Mouse (Mus musculus) liver, embryonic 16.5 days (tissue): ENCODE results near the gene Hpdl. TPM values are rescaled to one million over a fixed set of nuclear protein-coding genes. Genes with fewer than 3 reads are reported as not detected.

Experiments used
- ATAC-seq: fragments of 200-750 bp; cut with Nextera tagmentation; 2 replicates; pipeline ENCODE4 v1.8.0; 2017; ENCODE audit warnings: low read depth, mild to moderate bottlenecking, moderate number of reproducible peaks, moderate library complexity
- H3K27ac ChIP-seq: fragments of 300-500 bp; sonication (generic); 2 replicates; pipeline ENCODE4 v1.5.1; 2014; ENCODE audit warnings: mild to moderate bottlenecking, low read length
- H3K27me3 ChIP-seq: fragments of 300-500 bp; sonication (generic); 2 replicates; pipeline ENCODE4 v1.6.1; 2014; ENCODE audit warnings: low read depth, low read length, mixed read lengths; ENCODE audit not compliant: control insufficient read depth, insufficient read depth
- H3K36me3 ChIP-seq: fragments of 300-500 bp; sonication (generic); 2 replicates; pipeline ENCODE4 v1.6.1; 2014; ENCODE audit warnings: mild to moderate bottlenecking; ENCODE audit not compliant: control insufficient read depth, insufficient read depth
- H3K4me1 ChIP-seq: fragments of 300-500 bp; sonication (generic); 2 replicates; pipeline ENCODE4 v1.6.1; 2014; ENCODE audit warnings: low read depth, low read length, mixed read lengths; ENCODE audit not compliant: control insufficient read depth
- H3K4me2 ChIP-seq: fragments of 300-500 bp; sonication (generic); 2 replicates; pipeline ENCODE4 v1.6.1; 2014; ENCODE audit warnings: low read depth, low read length, mixed read lengths
- H3K4me3 ChIP-seq: fragments of 300-500 bp; sonication (generic); 2 replicates; pipeline ENCODE4 v1.5.1; 2014; ENCODE audit warnings: low read depth, mild to moderate bottlenecking, low read length
- H3K9ac ChIP-seq: fragments of 300-500 bp; sonication (generic); 2 replicates; pipeline ENCODE4 v1.6.1; 2014; ENCODE audit warnings: low read depth, low read length
- H3K9me3 ChIP-seq: fragments of 300-500 bp; sonication (generic); replicated peaks from 2 replicates; pipeline ENCODE4 v1.6.1; 2016; ENCODE audit warnings: low read length; ENCODE audit not compliant: control insufficient read depth
- WGBS: fragments of 180-500 bp; shearing (Covaris S2); extraction: QIAGEN DNeasy Blood & Tissue Kit; methylation state at CpG from one replicate; pipeline ENCODE4 v1.1.7; 2014; ENCODE audit not compliant: insufficient replicate concordance; 5-methylcytosine and 5-hydroxymethylcytosine counted together
- polyA plus RNA-seq: library from polyadenylated mRNA; unstranded; fragments of >200 nt; fragmentation: Nextera tagmentation; extraction: Ambion mirVana; gene quantifications from 2 replicates; pipeline ENCODE4 v1.2.1, GENCODE M21; 2015

The Hpdl gene
- 0.11 and 0.12 TPM in 2 replicates for polyA plus RNA-seq

DNA sequence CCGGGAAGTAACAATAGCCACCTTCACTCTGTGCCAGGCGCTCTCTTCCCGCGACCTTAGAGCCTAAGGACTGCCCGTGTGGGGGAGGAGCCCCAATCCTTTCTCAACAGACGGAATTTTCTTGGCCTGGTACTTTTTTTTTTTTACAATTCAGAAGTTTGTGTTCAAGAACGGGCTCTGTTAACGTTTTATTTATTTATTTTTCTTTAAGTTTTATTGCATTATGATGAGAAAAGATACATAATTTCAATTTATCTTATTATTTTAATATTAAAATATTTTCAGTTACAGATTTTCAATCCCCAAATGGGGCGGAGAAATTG lies at the start of gene Hpdl:
Hpdl (minus strand) TSS at position 14 of the 323 bp plus-strand sequence.
- Histone ChIP-seq H3K4me1 (peaks cover 10% of the 10 kb centered on the region), H3K27ac (no peak within 1 kb of the TSS), H3K27me3 (peaks cover 15% of the 10 kb centered on the region), H3K4me2 (peak within 1 kb of the TSS; percentile 98), H3K9me3 (no peaks in the 10 kb centered on the region), H3K9ac (peak within 1 kb of the TSS; percentile 58), H3K36me3 (no peaks in the 10 kb centered on the region), H3K4me3 (peak within 1 kb of the TSS; percentile 65)
- 10% methylated on average over 9 of the region's 9 CpGs for WGBS
- no peak for ATAC-seq

DNA sequence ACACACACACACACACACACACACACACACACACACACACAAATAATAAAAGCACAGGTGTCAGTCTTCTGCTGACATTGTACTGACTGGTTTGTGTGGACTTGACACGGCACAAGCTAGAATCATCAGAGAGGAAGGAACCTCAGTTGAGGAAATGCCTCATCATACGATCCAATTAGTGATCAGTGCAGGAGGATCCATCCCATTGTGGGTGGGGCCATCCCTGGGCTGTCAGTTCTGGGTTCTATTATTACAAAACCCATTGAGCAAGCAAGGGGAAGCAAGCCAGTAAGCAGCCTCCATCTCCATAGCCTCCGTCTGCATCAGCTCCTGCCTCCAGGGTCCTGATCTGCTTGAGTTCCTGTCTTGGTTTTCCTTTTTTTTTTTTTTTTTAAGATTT lies 48.4 kb upstream of the Hpdl start:
- H3K4me3 ChIP-seq, result no peak overlapping the region
- peaks cover 4% of the 10 kb centered on the region; the same call in 1 of the 2 replicates for H3K27me3 ChIP-seq
- H3K4me2 ChIP-seq, result no peak overlapping the region
- WGBS, result 35% methylated on average over 3 of the region's 3 CpGs
- no peaks in the 10 kb centered on the region for H3K36me3 ChIP-seq
- H3K27ac ChIP-seq, result no peak overlapping the region
- no peak overlapping the region for H3K9ac ChIP-seq
- H3K4me1 ChIP-seq, result no peaks in the 10 kb centered on the region
- H3K9me3 ChIP-seq, result no peaks in the 10 kb centered on the region
- no peak for ATAC-seq

DNA sequence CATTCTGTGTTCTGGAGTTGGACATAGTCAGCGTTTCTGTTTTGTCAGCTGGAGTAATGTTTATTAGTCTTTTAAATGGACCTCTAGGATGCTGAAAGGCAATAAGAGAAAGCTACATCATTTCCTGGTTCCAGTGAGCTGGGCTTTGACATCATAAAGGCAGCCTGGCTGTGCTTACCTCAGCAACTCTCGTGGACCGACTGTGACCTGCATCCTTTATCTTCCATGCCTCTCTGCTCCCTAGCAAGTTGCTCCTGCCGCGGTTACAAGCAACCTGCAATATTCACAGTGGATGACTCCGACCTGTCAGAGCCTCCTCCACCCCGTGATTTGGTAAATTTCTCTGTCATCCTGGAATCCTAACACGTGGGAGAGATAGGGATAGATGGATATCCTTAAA lies 40.5 kb upstream of the Hpdl start:
- H3K4me2 ChIP-seq, result no peak overlapping the region
- no peaks in the 10 kb centered on the region for H3K36me3 ChIP-seq
- H3K4me1 ChIP-seq, result no peaks in the 10 kb centered on the region
- no peak for ATAC-seq
- 46% methylated on average over 8 of the region's 8 CpGs for WGBS
- H3K27me3 ChIP-seq, result no peaks in the 10 kb centered on the region
- H3K9ac ChIP-seq, result no peak overlapping the region
- H3K4me3 ChIP-seq, result no peak overlapping the region
- H3K27ac ChIP-seq, result no peak overlapping the region
- H3K9me3 ChIP-seq, result no peaks in the 10 kb centered on the region

DNA sequence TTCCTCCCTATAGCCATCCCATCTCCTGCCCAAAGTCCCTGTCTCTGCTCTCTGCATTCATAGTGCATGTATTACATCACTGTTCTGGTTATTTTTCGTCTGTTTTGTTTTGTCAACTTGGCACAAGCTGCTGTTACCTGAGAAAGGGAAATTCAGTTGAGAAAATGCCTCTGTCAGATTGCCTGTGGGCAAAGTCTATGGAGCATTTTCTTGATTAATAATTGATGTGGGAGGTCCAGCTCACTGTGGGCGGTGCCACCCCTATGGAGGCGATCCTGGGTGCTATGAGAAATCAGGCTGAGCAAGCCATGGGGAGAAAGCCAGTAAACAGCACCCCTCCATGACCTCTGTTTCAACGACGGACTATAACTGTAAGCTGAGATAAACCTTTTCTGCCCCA lies 38.2 kb upstream of the Hpdl start:
- Histone ChIP-seq H3K27me3 (no peaks in the 10 kb centered on the region), H3K4me3 (no peak overlapping the region), H3K9ac (no peak overlapping the region), H3K36me3 (no peaks in the 10 kb centered on the region), H3K27ac (no peak overlapping the region), H3K9me3 (no peaks in the 10 kb centered on the region), H3K4me1 (no peaks in the 10 kb centered on the region), H3K4me2 (no peak overlapping the region)
- 52% methylated on average over 5 of the region's 5 CpGs for WGBS
- ATAC-seq, result no peak

- no peak overlapping the region for H3K4me2 ChIP-seq
- no peaks in the 10 kb centered on the region for H3K36me3 ChIP-seq
- no peaks in the 10 kb centered on the region for H3K4me1 ChIP-seq
- H3K27ac ChIP-seq, result no peak overlapping the region
- 76% methylated on average over 10 of the region's 10 CpGs for WGBS
- H3K9me3 ChIP-seq, result no peaks in the 10 kb centered on the region
- no peak overlapping the region for H3K4me3 ChIP-seq
- no peak overlapping the region for H3K9ac ChIP-seq
- no peaks in the 10 kb centered on the region for H3K27me3 ChIP-seq
- ATAC-seq, result no peak
Observed at GRCm38 (mm10) chr4:116857203-116857602, 35.7 kb upstream of the Hpdl start.

- H3K27me3 ChIP-seq, result no peaks in the 10 kb centered on the region
- ATAC-seq, result no peak
- H3K36me3 ChIP-seq, result no peaks in the 10 kb centered on the region
- H3K4me1 ChIP-seq, result no peaks in the 10 kb centered on the region
- no peak overlapping the region for H3K4me2 ChIP-seq
- 32% methylated on average over 2 of the region's 2 CpGs for WGBS
- no peak overlapping the region for H3K4me3 ChIP-seq
- no peak overlapping the region for H3K27ac ChIP-seq
- no peaks in the 10 kb centered on the region for H3K9me3 ChIP-seq
- H3K9ac ChIP-seq, result no peak overlapping the region
Observed at GRCm38 (mm10) chr4:116854286-116854685, 32.8 kb upstream of the Hpdl start.

GRCm38 (mm10) chr4:116849901-116850300 lies 28.4 kb upstream of the Hpdl start:
- 68% methylated on average over 3 of the region's 3 CpGs for WGBS

DNA sequence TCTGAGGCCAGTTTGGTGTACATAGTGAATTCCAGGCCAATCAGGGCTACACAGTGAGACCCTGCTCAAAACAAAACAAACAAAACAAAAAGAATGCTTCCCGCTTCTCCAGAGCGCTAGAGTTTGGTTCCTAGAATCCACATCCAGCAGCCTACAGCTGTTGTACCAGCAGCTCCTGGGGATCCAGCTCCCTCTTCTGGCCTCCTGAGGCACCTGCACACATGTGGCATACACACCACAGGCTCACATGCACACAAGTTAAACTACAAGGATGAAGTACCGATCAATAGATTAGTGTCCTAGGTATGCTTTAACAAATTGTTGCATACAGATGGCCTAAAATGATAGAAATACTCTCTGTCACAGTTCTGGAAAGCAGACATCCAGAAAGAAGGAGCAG lies 22.8 kb upstream of the Hpdl start:
- H3K9ac ChIP-seq, result no peak overlapping the region
- ATAC-seq, result no peak
- H3K36me3 ChIP-seq, result no peaks in the 10 kb centered on the region
- H3K4me2 ChIP-seq, result no peak overlapping the region
- WGBS, result 72% methylated on average over 3 of the region's 3 CpGs
- H3K9me3 ChIP-seq, result no peaks in the 10 kb centered on the region
- H3K4me3 ChIP-seq, result no peak overlapping the region
- H3K4me1 ChIP-seq, result no peaks in the 10 kb centered on the region
- H3K27ac ChIP-seq, result no peak overlapping the region
- H3K27me3 ChIP-seq, result peaks cover 9% of the 10 kb centered on the region

More at GRCm38 (mm10) chr4:116849901-116850300, 28.4 kb upstream of the Hpdl start:
- no peak overlapping the region for H3K4me2 ChIP-seq
- no peak overlapping the region for H3K4me3 ChIP-seq
- no peaks in the 10 kb centered on the region for H3K27me3 ChIP-seq
- no peaks in the 10 kb centered on the region for H3K4me1 ChIP-seq
- no peaks in the 10 kb centered on the region for H3K36me3 ChIP-seq
- ATAC-seq, result no peak
- H3K27ac ChIP-seq, result no peak overlapping the region
- no peaks in the 10 kb centered on the region for H3K9me3 ChIP-seq
- no peak overlapping the region for H3K9ac ChIP-seq

GRCm38 (mm10) chr4:116840841-116841240 lies 19.3 kb upstream of the Hpdl start:
- Histone ChIP-seq H3K4me2 (no peak overlapping the region), H3K36me3 (no peaks in the 10 kb centered on the region)
- 52% methylated on average over 6 of the region's 6 CpGs for WGBS

More at GRCm38 (mm10) chr4:116840841-116841240, 19.3 kb upstream of the Hpdl start:
- Histone ChIP-seq H3K27me3 (peaks cover 11% of the 10 kb centered on the region), H3K4me3 (no peak overlapping the region), H3K9ac (no peak overlapping the region), H3K27ac (no peak overlapping the region), H3K4me1 (no peaks in the 10 kb centered on the region), H3K9me3 (no peaks in the 10 kb centered on the region)
- no peak for ATAC-seq
